15 mouse cellular contexts compared by ENCODE assay signal in genomic region chr5:129113741-129114476, GRCm38 (mm10). TPM values are rescaled to one million over a fixed set of nuclear protein-coding genes. Genes with fewer than 3 reads are reported as not detected.
DNase-seq lines count a peak whose midpoint lies in the region; ATAC-seq and TF ChIP-seq lines count a peak whose summit lies in the region.
"Had no signal": no experiment of that assay in that cellular context is flagged by ENCODE, and none has a peak within 500 bp of the region (broad histone marks: within the 10 kb centered on the region; RNA-seq: fewer than 3 reads in every experiment).

No protein-coding gene starts in this region.

- H3K27me3 ChIP-seq in embryonic facial prominence, embryonic 12.5 days: no peaks in the 10 kb centered on the region
- no peaks in the 10 kb centered on the region for H3K27me3 ChIP-seq in embryonic facial prominence, embryonic 10.5 days (replicated peaks; ENCODE audit: low read depth, poor library complexity, severe bottlenecking)
- no peaks in the 10 kb centered on the region for H3K27me3 ChIP-seq in limb, embryonic 14.5 days (ENCODE audit: control insufficient read depth, insufficient read depth, low read length)
- peaks cover 6% of the 10 kb centered on the region; the same call in 1 of the 2 replicates for H3K27me3 ChIP-seq in limb, embryonic 10.5 days (ENCODE audit: low read depth, poor library complexity, severe bottlenecking)
- H3K27me3 ChIP-seq: heart, embryonic 15.5 days; midbrain, embryonic 13.5 days had no signal

- 0 out of 2 replicates have a peak, but pooled peaks have one; percentile 41 for ATAC-seq in embryonic facial prominence, embryonic 12.5 days (ENCODE audit: insufficient number of reproducible peaks, insufficient read depth, low FRiP score, low TSS enrichment)
- no peak for ATAC-seq in limb, embryonic 14.5 days (ENCODE audit: low FRiP score, low read depth)
- no peak for ATAC-seq in granulocyte monocyte progenitor cell, adult 5-6 weeks (replicated peaks; ENCODE audit: poor library complexity, severe bottlenecking)
- no peak for ATAC-seq in activated CD4-positive, CD25-positive, alpha-beta regulatory T cell, adult 4 months
- ATAC-seq: intestine, embryonic 16.5 days; liver, postnatal 0 days; midbrain, embryonic 13.5 days had no signal

- no peak overlapping the region for H3K4me2 ChIP-seq in embryonic facial prominence, embryonic 12.5 days (replicated peaks)
- H3K4me2 ChIP-seq in limb, embryonic 14.5 days (replicated peaks; ENCODE audit: low read depth, low read length, severe bottlenecking): no peak overlapping the region
- H3K4me2 ChIP-seq: heart, embryonic 15.5 days; midbrain, embryonic 13.5 days had no signal

- no peak for DNase-seq in embryonic facial prominence, embryonic 10.5 days (ENCODE audit: low spot score)
- DNase-seq in limb, embryonic 14.5 days (ENCODE audit: low spot score): peak; percentile 50
- no peak for DNase-seq in limb, embryonic 10.5 days (ENCODE audit: low spot score)
- DNase-seq in layer of hippocampus, adult 8-10 months (ENCODE audit: low spot score in 2 of 2): peak; percentile 30 to 45
- DNase-seq in right cerebral cortex, postnatal 36 days (ENCODE audit: low spot score in 2 of 2): peak; percentile 76 to 88
- DNase-seq: adrenal gland, postnatal 25 days; cerebellum, postnatal 10 days; liver, postnatal 0 days; thymus, postnatal 4 days had no signal

- H3K4me3 ChIP-seq in embryonic facial prominence, embryonic 12.5 days: no peak overlapping the region
- H3K4me3 ChIP-seq in embryonic facial prominence, embryonic 10.5 days: no peak overlapping the region
- H3K4me3 ChIP-seq in limb, embryonic 14.5 days (replicated peaks; ENCODE audit: low read length): no peak overlapping the region
- H3K4me3 ChIP-seq in limb, embryonic 10.5 days: no peak overlapping the region
- H3K4me3 ChIP-seq: heart, embryonic 15.5 days; midbrain, embryonic 13.5 days had no signal

- H3K4me1 ChIP-seq in embryonic facial prominence, embryonic 12.5 days: no peaks in the 10 kb centered on the region
- H3K4me1 ChIP-seq in embryonic facial prominence, embryonic 10.5 days: peaks cover 8% of the 10 kb centered on the region; the same call in 1 of the 2 replicates
- H3K4me1 ChIP-seq in limb, embryonic 14.5 days (ENCODE audit: control insufficient read depth, insufficient read depth, low read length): 0 out of 2 replicates have a peak, but pooled peaks cover 4% of the 10 kb centered on the region
- peaks cover 10% of the 10 kb centered on the region for H3K4me1 ChIP-seq in limb, embryonic 10.5 days
- H3K4me1 ChIP-seq: heart, embryonic 15.5 days had no signal

- H3K9ac ChIP-seq in embryonic facial prominence, embryonic 12.5 days: no peak overlapping the region
- H3K9ac ChIP-seq in limb, embryonic 14.5 days (ENCODE audit: low read depth, low read length, severe bottlenecking): no peak overlapping the region
- H3K9ac ChIP-seq: heart, embryonic 15.5 days; liver, postnatal 0 days; midbrain, embryonic 13.5 days had no signal

- WGBS in embryonic facial prominence, embryonic 12.5 days: 71% methylated on average over 13 of the region's 13 CpGs
- WGBS in embryonic facial prominence, embryonic 10.5 days: 80% methylated on average over 13 of the region's 13 CpGs
- 60% methylated on average over 13 of the region's 13 CpGs for WGBS in limb, embryonic 14.5 days
- 83% methylated on average over 13 of the region's 13 CpGs for WGBS in limb, embryonic 10.5 days

- no peak for TF ChIP-seq POLR2A in limb, embryonic 14.5 days (IDR thresholded peaks at IDR 0.05; ENCODE audit: borderline replicate concordance, extremely low read depth, insufficient read depth, insufficient read length)

- H3K27ac ChIP-seq in embryonic facial prominence, embryonic 12.5 days: no peak overlapping the region
- H3K27ac ChIP-seq in embryonic facial prominence, embryonic 10.5 days (replicated peaks): no peak overlapping the region
- no peak overlapping the region for H3K27ac ChIP-seq in limb, embryonic 14.5 days (replicated peaks; ENCODE audit: low read depth, low read length)
- H3K27ac ChIP-seq in limb, embryonic 10.5 days: no peak overlapping the region
- H3K27ac ChIP-seq: heart, embryonic 15.5 days; midbrain, embryonic 13.5 days had no signal

- no peaks in the 10 kb centered on the region for H3K36me3 ChIP-seq in embryonic facial prominence, embryonic 12.5 days
- H3K36me3 ChIP-seq in embryonic facial prominence, embryonic 10.5 days (replicated peaks): no peaks in the 10 kb centered on the region
- no peaks in the 10 kb centered on the region for H3K36me3 ChIP-seq in limb, embryonic 14.5 days (ENCODE audit: control insufficient read depth, insufficient read depth, low read length)
- no peaks in the 10 kb centered on the region for H3K36me3 ChIP-seq in limb, embryonic 10.5 days
- H3K36me3 ChIP-seq: heart, embryonic 15.5 days; midbrain, embryonic 13.5 days had no signal

- H3K9me3 ChIP-seq in embryonic facial prominence, embryonic 12.5 days: no peaks in the 10 kb centered on the region
- H3K9me3 ChIP-seq in embryonic facial prominence, embryonic 10.5 days: no peaks in the 10 kb centered on the region
- H3K9me3 ChIP-seq in limb, embryonic 14.5 days (ENCODE audit: control insufficient read depth, low read length): no peaks in the 10 kb centered on the region
- no peaks in the 10 kb centered on the region for H3K9me3 ChIP-seq in limb, embryonic 10.5 days (replicated peaks)
- H3K9me3 ChIP-seq: heart, embryonic 15.5 days; midbrain, embryonic 13.5 days had no signal

RNA-seq across cellular contexts. Expression of gene Adgrd1, which starts 17.4 kb away (rescaled TPM):
- polyA plus RNA-seq in embryonic facial prominence, embryonic 12.5 days (2016; fragmentation: Nextera tagmentation; extraction: Ambion mirVana): 0.03 TPM in 1 of 2 replicates, not detected in the other
- not detected in 2 replicates for polyA plus RNA-seq in embryonic facial prominence, embryonic 10.5 days (2016; fragmentation: Nextera tagmentation; extraction: Ambion mirVana)
- 2.0 and 2.2 TPM in 2 replicates for polyA plus RNA-seq in limb, embryonic 14.5 days (2012; rRNA removed)
- polyA plus RNA-seq in limb, embryonic 14.5 days (2014; fragmentation: Nextera tagmentation; extraction: Ambion mirVana): 1.0 and 1.9 TPM in 2 replicates
- polyA plus RNA-seq in limb, embryonic 10.5 days (2016; fragmentation: Nextera tagmentation; extraction: Ambion mirVana): 0.06 TPM in 1 of 2 replicates, not detected in the other
- total RNA-seq in layer of hippocampus, adult 8-10 months (2022): under 1 TPM; 0.53 to 0.74 (median 0.62) TPM
- total RNA-seq in granulocyte monocyte progenitor cell, adult 5-6 weeks (2014; fragmentation: Nextera tagmentation): 1.1 TPM in 1 of 2 replicates, not detected in the other
- total RNA-seq in granulocyte monocyte progenitor cell, adult 5-6 weeks (2017): 0.34 and 0.62 TPM in 2 replicates
- polyA plus RNA-seq in activated CD4-positive, CD25-positive, alpha-beta regulatory T cell, adult 4 months (2017; shearing (Covaris generic)): under 1 TPM; 0.62 to 0.88 TPM

Comparison
In these comparisons a context has a peak if more than half of its experiments do, and no peak if none do; other contexts are left out.
1. DNase-seq: peak in limb, embryonic 14.5 days (single experiment), layer of hippocampus, adult 8-10 months (2 of 2) and right cerebral cortex, postnatal 36 days (2 of 2); none in embryonic facial prominence, embryonic 10.5 days (single experiment) and limb, embryonic 10.5 days (single experiment).